Mouse (Mus musculus) midbrain, embryonic 10.5 days (tissue): ENCODE results near the gene Pds5a. TPM values are rescaled to one million over a fixed set of nuclear protein-coding genes. Genes with fewer than 3 reads are reported as not detected.
A peak's percentile ranks its signal among the peaks of the same experiment; 100 is the strongest.
"Not testable (repeated sequence)": the region's sequence is repeated elsewhere in the genome, so short reads cannot be mapped to it uniquely, and the experiment has no call there.

Source experiments
- DNase-seq: peaks from one replicate; pipeline ENCODE4 v3.0.0-alpha.2; 2017; ENCODE audit warnings: low spot score
- H3K27ac ChIP-seq: fragments of 300-500 bp; sonication (generic); replicated peaks from 2 replicates; pipeline ENCODE4 v1.5.1; 2016; ENCODE audit warnings: mild to moderate bottlenecking
- H3K27me3 ChIP-seq: fragments of 300-500 bp; sonication (generic); 2 replicates; pipeline ENCODE4 v1.6.1; 2016; ENCODE audit warnings: low read depth, mild to moderate bottlenecking; ENCODE audit not compliant: poor library complexity, severe bottlenecking
- H3K36me3 ChIP-seq: fragments of 300-500 bp; sonication (generic); 2 replicates; pipeline ENCODE4 v1.6.1; 2016; ENCODE audit warnings: mild to moderate bottlenecking, moderate library complexity
- H3K4me1 ChIP-seq: fragments of 300-500 bp; sonication (generic); 2 replicates; pipeline ENCODE4 v1.6.1; 2016
- H3K4me3 ChIP-seq: fragments of 300-500 bp; sonication (generic); 2 replicates; pipeline ENCODE4 v1.5.1; 2016; ENCODE audit warnings: mild to moderate bottlenecking, moderate library complexity
- H3K9me3 ChIP-seq: fragments of 300-500 bp; sonication (generic); replicated peaks from 2 replicates; pipeline ENCODE4 v1.6.1; 2016; ENCODE audit warnings: mild to moderate bottlenecking
- WGBS: fragments of 180-500 bp; shearing (Covaris S2); methylation state at CpG from one replicate; pipeline ENCODE4 v1.1.7; 2016; 5-methylcytosine and 5-hydroxymethylcytosine counted together
- polyA plus RNA-seq: library from polyadenylated mRNA; unstranded; fragments of >200 nt; fragmentation: Nextera tagmentation; extraction: Ambion mirVana; gene quantifications from 2 replicates; pipeline ENCODE4 v1.2.1, GENCODE M21; 2016

Gene Pds5a
- polyA plus RNA-seq, 1 experiment from 2014 or later: 95.6 TPM

DNA sequence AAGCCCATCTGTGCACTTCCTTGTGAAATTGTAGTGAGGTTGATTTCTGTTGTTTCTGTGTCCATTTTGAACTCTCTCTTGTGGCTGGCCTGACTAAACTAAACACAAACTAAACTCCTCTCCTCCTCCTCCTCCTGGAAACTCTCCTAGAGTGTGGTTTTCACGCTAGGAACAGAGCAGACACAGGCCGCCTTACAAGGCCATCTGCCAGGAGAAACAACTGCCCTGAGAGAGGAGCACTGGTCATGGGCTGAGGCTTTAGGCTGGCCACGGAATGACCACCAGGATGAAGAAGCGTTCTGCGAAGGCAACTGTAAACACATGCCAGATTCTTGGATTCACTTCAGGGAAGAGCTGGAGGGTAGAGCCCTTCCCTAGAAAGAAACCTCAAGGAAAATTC is 8.9 kb upstream of the Pds5a start:
- 86% methylated on average over 5 of the region's 5 CpGs for WGBS
- Histone ChIP-seq H3K27ac (no peak overlapping the region), H3K4me3 (no peak overlapping the region), H3K4me1 (no peaks in the 10 kb centered on the region), H3K9me3 (no peaks in the 10 kb centered on the region), H3K36me3 (no peaks in the 10 kb centered on the region), H3K27me3 (no peaks in the 10 kb centered on the region)
- no peak for DNase-seq

DNA sequence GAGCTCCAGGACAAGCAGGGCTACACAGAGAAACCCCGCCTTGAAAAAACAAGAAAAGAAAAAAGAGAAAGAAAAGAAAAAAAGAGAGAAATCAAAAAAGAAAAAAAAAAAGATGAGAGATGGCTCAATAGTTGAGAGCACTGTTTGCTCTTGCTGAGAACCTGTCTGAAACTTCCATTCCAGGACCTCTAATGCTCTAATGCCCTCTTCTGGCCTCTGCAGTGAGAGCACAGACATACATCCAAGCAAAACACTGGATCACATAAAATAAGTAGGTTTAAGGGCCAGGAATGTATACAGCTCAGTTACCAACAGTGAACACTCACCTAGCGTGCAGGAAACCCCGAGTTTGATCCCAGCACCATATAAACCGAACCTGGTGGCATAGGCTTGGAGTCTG is 8.1 kb upstream of the Pds5a start:
- Histone ChIP-seq H3K9me3 (no peaks in the 10 kb centered on the region), H3K4me3 (no peak overlapping the region), H3K27ac (no peak overlapping the region), H3K27me3 (no peaks in the 10 kb centered on the region), H3K4me1 (no peaks in the 10 kb centered on the region), H3K36me3 (no peaks in the 10 kb centered on the region)
- 83% methylated on average over 4 of the region's 4 CpGs for WGBS
- no peak for DNase-seq

DNA sequence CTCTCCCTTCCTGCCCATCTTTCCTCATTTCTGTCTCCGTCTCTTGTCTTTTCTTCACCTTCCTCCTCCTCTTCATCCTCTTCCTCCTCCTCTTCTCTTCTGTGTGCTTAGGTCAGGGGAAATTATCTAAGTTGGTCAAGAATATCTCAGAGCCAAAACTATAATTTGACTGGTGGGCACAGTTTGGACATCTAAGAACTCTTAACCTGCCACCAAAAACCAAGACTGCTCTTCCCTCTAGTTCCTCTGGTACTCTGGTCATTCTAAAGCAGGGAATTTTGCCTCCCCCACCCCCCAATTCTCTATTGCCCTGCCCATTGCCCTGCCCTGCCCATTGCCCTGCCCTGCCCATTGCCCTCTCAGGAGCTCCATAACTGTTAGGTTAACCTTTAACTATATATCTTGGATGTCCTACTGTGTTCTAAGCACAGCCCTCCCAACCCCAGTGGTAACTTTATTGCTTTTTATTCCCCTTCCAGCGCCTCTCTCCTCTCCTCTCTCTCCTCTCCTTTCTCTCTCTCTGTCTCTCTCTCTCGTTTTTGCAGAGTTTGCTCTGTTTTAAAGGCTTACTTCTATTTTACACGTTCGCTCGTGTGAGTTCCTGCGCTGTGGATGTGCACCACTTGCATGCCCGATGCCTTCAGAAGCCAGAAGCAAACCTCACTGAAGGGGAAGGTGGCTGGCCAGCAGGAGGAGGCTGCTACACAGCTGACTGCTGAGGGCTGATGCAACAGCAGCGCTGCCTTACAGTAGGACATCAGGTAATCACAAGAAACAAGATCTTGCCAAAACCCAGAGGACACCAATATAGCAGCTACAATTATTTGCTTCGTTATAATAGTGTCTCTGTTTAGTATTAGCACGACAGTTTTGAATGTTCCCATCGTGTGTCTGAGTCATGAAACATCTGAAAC is 6.9 kb upstream of the Pds5a start:
- WGBS: 82% methylated on average over 12 of the region's 12 CpGs

DNA sequence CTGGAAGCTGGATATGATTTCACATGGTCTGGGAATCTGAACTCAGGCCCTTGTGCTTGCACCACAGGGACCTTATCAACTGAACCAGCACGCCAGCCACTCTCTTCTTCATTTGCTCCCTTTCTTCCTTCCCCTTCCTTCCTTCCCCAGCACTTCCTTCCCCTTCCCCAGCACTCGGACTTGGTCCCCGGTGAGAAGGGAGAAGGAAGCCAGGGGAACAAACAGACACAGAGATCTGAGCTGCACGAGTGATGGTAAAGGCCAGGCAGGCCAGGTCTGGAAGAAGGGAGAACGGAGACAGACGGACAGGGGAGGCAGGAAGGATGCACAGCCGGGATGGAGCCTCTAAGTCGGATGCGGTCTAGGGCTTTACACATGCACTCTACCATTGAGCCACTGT is 5.2 kb upstream of the Pds5a start:
- Histone ChIP-seq H3K27me3 (no peaks in the 10 kb centered on the region), H3K36me3 (no peaks in the 10 kb centered on the region), H3K9me3 (no peaks in the 10 kb centered on the region), H3K4me1 (peaks cover 6% of the 10 kb centered on the region), H3K27ac (no peak overlapping the region), H3K4me3 (no peak overlapping the region)
- WGBS: 69% methylated on average over 9 of the region's 9 CpGs
- DNase-seq: no peak

More for the DNA sequence above, 6.9 kb upstream of the Pds5a start:
- no peaks in the 10 kb centered on the region for H3K27me3 ChIP-seq
- H3K4me1 ChIP-seq: no peaks in the 10 kb centered on the region
- H3K4me3 ChIP-seq: no peak overlapping the region
- H3K9me3 ChIP-seq: no peaks in the 10 kb centered on the region
- DNase-seq: no peak
- H3K27ac ChIP-seq: no peak overlapping the region
- no peaks in the 10 kb centered on the region for H3K36me3 ChIP-seq

DNA sequence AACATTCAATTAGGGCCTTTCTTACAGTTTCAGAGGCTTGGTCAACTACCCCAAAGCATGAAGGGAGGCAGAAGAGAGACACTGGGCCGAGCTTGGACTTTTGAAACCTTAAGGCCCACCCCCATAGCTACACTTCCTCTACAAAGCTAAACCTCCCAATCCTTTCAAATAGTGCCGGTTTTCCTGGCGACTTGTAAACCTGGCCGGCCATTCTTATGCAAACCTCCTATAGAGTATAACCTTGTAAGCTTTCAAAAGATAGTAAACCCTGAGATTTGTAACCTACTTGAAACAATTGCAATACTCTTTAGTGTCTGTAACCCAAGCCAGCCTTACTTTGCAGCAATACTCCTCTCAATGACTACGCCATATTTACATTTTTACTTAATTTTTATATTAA is 2.0 kb upstream of the Pds5a start:
- Histone ChIP-seq H3K9me3 (no peaks in the 10 kb centered on the region), H3K36me3 (peaks cover 10% of the 10 kb centered on the region), H3K4me3 (no peak overlapping the region), H3K27me3 (no peaks in the 10 kb centered on the region), H3K4me1 (peaks cover 21% of the 10 kb centered on the region), H3K27ac (no peak overlapping the region)
- no peak for DNase-seq
- 77% methylated on average over 5 of the region's 5 CpGs for WGBS

DNA sequence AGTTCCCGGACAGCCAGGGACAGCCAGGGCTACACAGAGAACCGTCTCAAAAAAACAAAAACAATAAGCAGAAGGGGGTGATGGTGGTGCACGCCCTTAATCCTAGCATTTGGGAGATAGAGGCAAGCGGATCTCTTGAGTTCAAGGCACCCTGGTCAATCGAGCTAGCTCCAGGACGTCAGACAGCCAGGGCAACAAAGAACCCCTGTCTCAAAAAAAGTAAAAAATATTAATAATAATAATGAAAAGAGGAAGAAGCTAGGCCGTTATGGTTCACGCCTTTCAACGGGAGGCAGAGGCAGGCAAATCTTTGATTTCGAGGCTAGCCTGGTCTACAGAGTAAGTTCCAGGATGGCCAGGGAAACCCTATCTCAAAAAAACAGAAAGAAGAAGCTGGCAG is 1.1 kb upstream of the Pds5a start:
- H3K4me1 ChIP-seq: peaks cover 26% of the 10 kb centered on the region
- H3K36me3 ChIP-seq: peaks cover 19% of the 10 kb centered on the region
- H3K27me3 ChIP-seq: no peaks in the 10 kb centered on the region
- H3K9me3 ChIP-seq: no peaks in the 10 kb centered on the region
- H3K4me3 ChIP-seq: peak overlapping the region; percentile 74
- 65% methylated on average over 10 of the region's 10 CpGs for WGBS
- H3K27ac ChIP-seq: peak overlapping the region; percentile 98
- DNase-seq: no peak

DNA sequence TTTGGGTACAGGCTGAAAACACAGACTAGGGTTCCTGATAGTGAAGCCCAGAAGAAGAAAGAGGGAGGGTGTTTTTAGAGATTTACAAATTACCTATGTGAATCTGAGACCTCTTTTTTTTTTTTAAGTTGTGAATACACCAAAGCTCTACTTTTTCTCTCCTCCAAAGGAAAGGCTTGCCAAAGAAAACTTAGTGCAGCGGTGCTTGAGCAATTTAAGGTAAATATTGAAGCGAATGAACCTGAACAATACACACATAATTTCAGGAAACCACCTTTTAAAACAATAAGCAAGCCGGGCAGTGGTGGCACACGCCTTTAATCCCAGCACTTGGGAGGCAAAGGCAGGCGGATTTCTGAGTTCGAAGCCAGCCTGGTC is 675 bp upstream of the Pds5a start:
- Histone ChIP-seq H3K4me1 (peaks cover 26% of the 10 kb centered on the region), H3K4me3 (peak overlapping the region; percentile 74), H3K27ac (peak overlapping the region; percentile 98), H3K9me3 (no peaks in the 10 kb centered on the region), H3K27me3 (no peaks in the 10 kb centered on the region), H3K36me3 (peaks cover 22% of the 10 kb centered on the region)
- WGBS: 26% methylated on average over 6 of the region's 6 CpGs
- no peak for DNase-seq

DNA sequence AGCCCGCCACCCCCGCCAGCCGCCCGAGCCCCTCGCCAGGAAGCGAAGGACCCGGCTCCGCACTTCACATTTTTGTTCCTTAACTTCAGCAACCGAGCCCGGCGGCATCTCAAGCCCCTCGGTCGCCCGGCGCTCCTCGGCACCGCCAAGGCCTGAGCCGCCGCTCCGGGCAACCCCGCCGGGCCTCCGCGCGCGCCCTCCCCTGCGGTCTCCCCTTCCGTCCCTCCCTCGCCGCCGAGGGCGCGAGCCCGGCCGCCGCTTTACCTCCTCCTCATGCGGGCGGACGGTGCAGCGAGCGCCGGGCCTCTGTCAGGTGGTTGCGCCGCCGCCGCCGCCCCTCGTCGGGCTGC is 612 bp downstream of the Pds5a start:
- Histone ChIP-seq H3K27me3 (no peaks in the 10 kb centered on the region), H3K9me3 (no peaks in the 10 kb centered on the region), H3K4me1 (peaks cover 26% of the 10 kb centered on the region), H3K4me3 (peak overlapping the region; percentile 74), H3K36me3 (peaks cover 34% of the 10 kb centered on the region), H3K27ac (peak overlapping the region; percentile 98)
- WGBS: 0% methylated on average over 49 of the region's 49 CpGs
- no peak for DNase-seq

DNA sequence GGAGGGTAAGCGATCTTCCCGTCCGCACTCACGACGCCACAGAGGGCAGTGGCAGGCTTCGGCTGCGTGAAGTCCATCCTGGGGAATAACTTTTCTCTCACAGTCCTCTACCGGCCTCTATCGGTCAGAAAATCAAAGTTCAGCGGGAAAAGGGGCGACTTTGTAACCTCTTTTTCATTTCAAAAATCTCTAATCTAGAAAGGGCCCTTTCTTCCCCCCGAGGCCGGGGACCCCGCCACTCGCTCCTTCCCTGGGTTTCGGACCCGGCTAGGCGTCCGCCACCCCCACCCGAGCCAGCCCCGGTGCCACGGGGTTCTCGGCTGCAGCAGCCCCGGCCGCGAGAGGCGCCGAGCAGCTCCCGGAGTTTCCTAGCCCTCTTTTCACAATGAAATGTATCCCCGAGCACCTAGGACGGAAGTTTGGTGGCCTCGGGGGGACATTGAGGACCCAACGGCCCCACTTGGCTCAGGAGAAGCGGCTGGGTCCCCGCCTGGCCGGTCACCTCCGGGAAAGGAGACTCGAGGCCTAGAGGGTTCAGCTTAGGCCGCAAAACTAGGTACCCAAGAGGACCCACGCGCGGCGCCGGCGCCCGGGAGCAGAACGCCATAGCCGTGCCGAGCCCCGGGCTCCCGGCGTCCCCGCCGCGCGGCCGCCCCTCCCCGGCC is 1.1 kb downstream of the Pds5a start:
- WGBS: under 1% methylated on average over 57 of the region's 58 CpGs
- H3K27ac ChIP-seq: peak overlapping the region; percentile 98
- no peaks in the 10 kb centered on the region for H3K9me3 ChIP-seq
- peaks cover 26% of the 10 kb centered on the region for H3K4me1 ChIP-seq
- DNase-seq: peak; percentile 73
- peak overlapping the region; percentile 74 for H3K4me3 ChIP-seq
- H3K27me3 ChIP-seq: no peaks in the 10 kb centered on the region
- peaks cover 40% of the 10 kb centered on the region for H3K36me3 ChIP-seq

DNA sequence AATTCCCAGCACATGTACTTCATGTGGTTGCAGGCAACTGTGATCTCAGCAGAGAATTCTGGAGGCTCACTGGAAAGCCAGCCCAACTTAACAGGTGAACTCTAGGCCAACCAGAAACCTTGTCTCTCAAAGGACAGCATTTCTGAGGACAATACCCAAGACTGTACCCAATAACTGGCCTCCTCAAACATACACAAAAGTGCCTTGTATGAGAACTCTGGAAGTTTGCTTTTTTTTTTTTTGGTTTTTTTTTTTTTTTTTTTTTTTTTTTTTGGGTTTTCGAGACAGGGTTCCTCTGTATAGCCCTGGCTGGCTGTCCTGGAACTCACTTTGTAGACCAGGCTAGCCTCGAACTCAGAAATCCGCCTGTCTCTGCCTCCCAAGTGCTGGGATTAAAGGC is 4.0 kb downstream of the Pds5a start:
- peaks cover 25% of the 10 kb centered on the region for H3K4me1 ChIP-seq
- H3K4me3 ChIP-seq, H3K27me3 ChIP-seq, H3K9me3 ChIP-seq, DNase-seq, H3K27ac ChIP-seq: not testable (repeated sequence)
- peaks cover 67% of the 10 kb centered on the region for H3K36me3 ChIP-seq
- WGBS: 86% methylated on average over 3 of the region's 3 CpGs

DNA sequence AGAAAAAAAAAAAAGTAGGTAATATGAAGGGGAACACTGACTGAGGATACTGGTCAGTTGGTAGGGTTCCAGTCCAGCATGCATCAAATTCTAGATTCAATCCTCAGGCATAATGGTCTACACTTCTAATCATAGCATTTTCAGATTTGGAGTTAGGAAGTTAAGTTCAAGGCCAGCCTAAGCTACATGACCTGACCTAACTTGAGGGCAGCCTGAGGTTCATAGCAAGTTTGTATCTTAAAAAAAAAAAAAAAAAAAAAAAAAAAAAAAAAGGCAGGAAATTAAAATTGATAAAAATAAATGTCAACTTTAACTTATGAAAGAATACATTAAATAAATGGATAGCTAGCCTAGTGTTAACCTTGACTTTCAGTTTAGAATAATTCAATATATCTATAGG is 5.1 kb downstream of the Pds5a start:
- Histone ChIP-seq H3K27me3 (no peaks in the 10 kb centered on the region), H3K27ac (no peak overlapping the region), H3K36me3 (peaks cover 71% of the 10 kb centered on the region), H3K4me1 (peaks cover 21% of the 10 kb centered on the region), H3K4me3 (no peak overlapping the region), H3K9me3 (no peaks in the 10 kb centered on the region)
- no peak for DNase-seq

DNA sequence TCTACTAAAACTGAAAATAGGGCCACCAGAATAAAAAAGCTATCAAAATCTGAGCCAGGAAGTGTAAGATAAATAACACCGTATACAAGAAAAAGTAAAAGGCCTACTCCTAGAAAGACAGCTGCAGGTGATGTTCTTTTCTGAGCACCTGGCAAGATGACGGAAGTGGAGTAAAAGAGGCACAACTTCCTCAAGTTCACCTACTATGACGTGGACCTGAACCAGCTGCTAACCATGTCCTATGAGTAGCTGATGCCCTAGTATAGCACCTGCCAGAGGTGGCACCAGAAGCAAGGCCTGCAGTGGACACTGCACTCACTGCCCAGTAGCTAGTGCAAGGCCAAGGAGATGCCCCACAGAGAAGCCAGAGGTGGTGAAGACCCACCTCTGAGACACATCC is 9.3 kb downstream of the Pds5a start:
- Histone ChIP-seq H3K4me1 (no peaks in the 10 kb centered on the region), H3K27me3 (no peaks in the 10 kb centered on the region), H3K4me3 (no peak overlapping the region), H3K27ac (no peak overlapping the region), H3K9me3 (no peaks in the 10 kb centered on the region), H3K36me3 (peaks cover 75% of the 10 kb centered on the region)
- WGBS: 94% methylated on average over 3 of the region's 3 CpGs
- DNase-seq: no peak

DNA sequence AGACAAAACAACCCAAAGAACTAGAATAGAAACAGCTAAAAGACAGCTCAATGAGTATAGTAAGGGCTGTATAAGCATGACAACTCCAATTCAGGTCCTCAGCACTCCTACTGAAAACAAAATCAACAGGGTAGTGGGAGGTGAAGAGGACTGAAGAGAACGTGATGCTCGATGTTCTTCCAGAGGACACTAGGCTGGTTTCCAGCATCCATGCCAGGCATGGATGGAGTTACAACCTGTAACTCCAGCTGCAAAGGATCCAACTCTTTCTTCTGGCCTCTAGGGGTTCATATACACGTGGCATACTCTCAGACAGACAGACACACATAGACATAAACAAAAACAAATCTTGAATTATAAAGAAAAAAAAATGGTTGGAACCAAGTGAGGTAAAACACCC is 11.3 kb downstream of the Pds5a start:
- no peaks in the 10 kb centered on the region for H3K27me3 ChIP-seq
- H3K4me3 ChIP-seq: no peak overlapping the region
- DNase-seq: no peak
- H3K27ac ChIP-seq: no peak overlapping the region
- H3K9me3 ChIP-seq: no peaks in the 10 kb centered on the region
- WGBS: 88% methylated on average over 3 of the region's 3 CpGs
- H3K4me1 ChIP-seq: no peaks in the 10 kb centered on the region
- peaks cover 59% of the 10 kb centered on the region for H3K36me3 ChIP-seq
